Mouse (Mus musculus) gastrocnemius, postnatal 14 days (tissue): Measurements from ENCODE around the gene Pxylp1. TPM values are rescaled to one million over a fixed set of nuclear protein-coding genes. Genes with fewer than 3 reads are reported as not detected.

Experiments used
- DNase-seq: peaks from one replicate; pipeline ENCODE4 v3.0.0; 2021; ENCODE audit warnings: mixed read lengths
- intact Hi-C: fragments of 180-260 bp; cut with DNase I; formaldehyde crosslinking; loops from one replicate; pipeline ENCODE4 v1.15.1; 2025; ENCODE audit warnings: low total_unique reads
- total RNA-seq, 2 experiments: library from RNA; stranded (reverse); gene quantifications; 2 replicates each; pipeline ENCODE4 v1.2.3; 2021

The Pxylp1 gene
- total RNA-seq, 2 experiments from 2014 or later, result 2.2 to 2.4 TPM

DNA sequence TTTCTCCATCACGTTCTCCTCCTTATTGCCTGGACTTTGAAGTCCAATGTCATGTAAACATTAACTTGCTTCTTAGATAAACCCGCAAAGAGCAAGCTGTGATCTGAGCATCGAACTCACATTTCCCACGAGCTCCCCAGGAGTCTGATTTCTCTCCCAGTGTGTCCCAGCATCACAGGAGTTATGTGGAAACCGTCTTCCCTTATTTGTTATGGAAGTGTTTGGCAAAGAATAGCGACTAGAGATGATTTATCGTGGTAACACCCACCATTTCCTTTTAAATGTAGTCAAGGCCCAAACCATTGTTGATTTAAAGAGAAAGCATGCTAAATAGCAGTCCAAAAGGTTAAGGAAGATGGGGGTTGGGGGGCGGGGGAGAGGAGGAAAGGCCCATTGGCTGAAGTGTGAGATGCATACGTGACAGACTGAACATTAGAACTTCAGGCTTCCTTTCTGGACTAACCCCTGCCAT lies 106.6 kb downstream of the Pxylp1 start:
- intact Hi-C loops, result no loop called here
- DNase-seq, result no peak

DNA sequence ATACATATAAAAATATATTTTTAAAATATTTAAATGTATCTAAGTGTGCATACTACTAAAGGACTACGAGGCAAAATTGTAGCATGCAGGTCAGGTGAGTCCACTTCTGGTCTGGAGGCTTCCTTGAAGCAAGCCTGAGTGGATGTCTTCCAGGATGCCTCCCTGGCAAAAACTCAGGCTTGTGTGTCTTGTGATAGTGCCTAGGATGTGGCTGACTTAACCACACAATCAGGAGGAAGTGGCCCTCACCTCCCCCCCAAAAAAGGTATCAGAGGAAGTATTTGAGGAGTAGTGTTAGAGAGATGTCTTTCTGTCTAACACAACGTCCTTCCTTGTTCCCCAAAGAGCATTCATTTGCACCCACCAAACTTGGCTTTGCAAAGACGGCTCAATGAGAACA lies 107.3 kb downstream of the Pxylp1 start:
- no peak for DNase-seq
- intact Hi-C loops, result no loop called here

DNA sequence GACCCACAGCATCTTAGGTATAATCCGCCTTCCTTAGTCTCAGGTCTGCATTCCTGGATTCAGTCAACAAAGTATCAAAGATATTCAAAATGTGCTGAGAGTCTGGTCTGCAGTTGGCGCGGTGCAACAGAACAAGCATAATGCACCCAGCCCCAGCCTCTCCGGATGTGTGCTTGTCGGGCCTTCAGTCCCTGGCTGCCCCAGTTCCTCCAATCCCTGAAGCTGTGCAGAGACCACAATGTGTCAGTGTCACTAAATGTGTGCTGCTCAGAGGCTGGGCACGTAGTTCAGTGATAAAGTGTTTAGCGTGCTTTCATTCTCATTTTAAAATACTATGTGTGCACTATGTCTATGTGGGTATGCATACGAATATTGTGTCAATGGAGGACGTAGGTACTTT lies 108.8 kb downstream of the Pxylp1 start:
- intact Hi-C loops, result no loop called here
- no peak for DNase-seq

DNA sequence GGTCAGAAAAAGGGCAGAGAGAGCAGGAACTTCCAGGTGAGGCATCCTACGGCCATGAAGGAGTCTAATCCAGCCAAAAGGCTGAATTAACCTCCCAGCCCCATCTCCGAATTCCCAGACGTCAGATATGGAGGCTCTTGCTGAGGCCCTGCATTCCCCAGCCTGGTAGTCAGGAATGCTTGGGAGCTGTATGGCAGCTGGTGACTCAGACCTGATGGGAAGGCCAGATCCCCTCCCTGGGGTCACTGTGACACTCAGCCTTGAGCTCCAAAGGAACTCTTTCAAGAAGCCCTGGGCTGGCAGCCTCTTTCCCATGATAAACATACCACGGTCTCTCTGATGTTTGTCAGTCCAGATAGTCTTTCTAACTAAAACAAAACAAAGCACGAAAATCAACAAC lies 109.2 kb downstream of the Pxylp1 start:
- DNase-seq, result no peak
- intact Hi-C loops, result no loop called here

DNA sequence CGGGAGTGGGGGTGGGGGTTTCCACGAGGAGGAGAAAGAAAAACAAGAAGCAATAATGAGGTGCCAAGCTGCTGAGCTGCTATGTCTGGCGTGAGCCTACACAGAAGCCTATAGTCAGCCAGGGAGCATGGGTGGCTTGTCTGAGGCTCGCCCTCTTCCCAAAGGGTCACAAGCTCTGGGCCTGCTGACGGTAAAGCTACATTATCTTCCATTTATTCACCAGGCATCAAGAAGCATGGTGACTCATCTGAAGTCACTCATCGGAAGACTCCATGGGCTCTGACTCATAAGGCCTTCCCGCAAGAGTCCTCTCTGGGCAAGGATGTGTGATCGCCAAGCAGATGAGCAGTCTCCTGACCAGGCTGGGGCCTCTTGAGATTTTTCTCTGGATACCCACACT lies 110.4 kb downstream of the Pxylp1 start:
- DNase-seq, result no peak
- intact Hi-C loops, result no loop called here

Other genes with a start within 250 kb of the Pxylp1 start
- 10 to 100 TPM; 12.9 to 14.6 TPM for gene Zbtb38, start 139.8 kb downstream of the Pxylp1 start, total RNA-seq
- gene Spsb4, start 126.2 kb upstream of the Pxylp1 start, total RNA-seq, result 1 to 10 TPM; 2.6 to 6.3 TPM
- 10 to 100 TPM; 34.0 to 37.2 TPM for gene Slc25a36, start 218.5 kb upstream of the Pxylp1 start, total RNA-seq